Mouse (Mus musculus) erythroblast, adult 5-6 weeks (primary cell): ENCODE data around the gene Tkfc. TPM values are rescaled to one million over a fixed set of nuclear protein-coding genes. Genes with fewer than 3 reads are reported as not detected.
A peak's percentile ranks its signal among the peaks of the same experiment; 100 is the strongest.

Experiments used
- ATAC-seq: replicated peaks from 2 replicates; pipeline ENCODE4 v1.8.0; 2016; ENCODE audit warnings: moderate number of reproducible peaks, mild to moderate bottlenecking, moderate TSS enrichment, inconsistent platforms; ENCODE audit not compliant: poor library complexity, low FRiP score, severe bottlenecking
- total RNA-seq, 2 experiments: library from RNA; stranded (forward) in 1 of 2; stranded (reverse) in 1 of 2; fragments of 150-400 nt in 1 of 2; fragments of 200-764, 138-1000 nt in 1 of 2; gene quantifications; 2 replicates each; pipeline versions ENCODE4 v1.2.3 to v1.2.4; 2015 to 2017; ENCODE audit warnings: low replicate concordance in 2 of 2

The Tkfc gene
- total RNA-seq (2015; ENCODE audit: low replicate concordance) (1.5 and 2.1 TPM in 2 replicates), total RNA-seq (2017; ENCODE audit: low replicate concordance) (1.1 TPM in 2 replicates)

DNA sequence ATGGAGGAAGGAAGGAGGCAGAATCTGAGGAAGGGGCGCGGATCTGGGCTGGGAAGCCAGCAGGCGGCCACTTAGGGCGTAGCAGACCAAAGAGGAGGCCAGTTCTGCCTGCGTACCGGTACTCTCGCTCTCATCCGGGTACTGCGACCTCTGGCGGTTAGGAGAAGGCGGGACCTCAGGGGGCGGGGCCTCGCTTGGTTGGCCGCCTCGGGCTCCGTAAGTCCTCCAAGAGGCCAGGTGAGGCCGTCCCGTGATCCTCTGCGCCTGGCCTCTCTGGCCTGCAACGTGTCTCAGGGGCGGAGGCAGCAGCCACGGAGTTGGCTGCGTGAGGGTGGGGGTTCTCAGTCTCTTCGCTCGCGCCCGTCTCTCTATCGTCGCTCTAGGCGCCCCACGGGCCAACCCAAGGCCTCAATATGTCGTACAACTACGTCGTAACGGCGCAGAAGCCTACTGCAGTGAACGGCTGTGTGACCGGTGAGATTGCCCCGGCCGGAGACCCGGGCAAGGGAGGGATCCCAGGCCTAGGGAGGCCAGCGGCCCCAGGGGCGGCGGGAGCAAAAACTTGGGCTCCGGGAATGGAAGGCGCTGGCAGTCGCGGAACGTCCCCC is at the start of gene Tkfc, which contains the start of gene Ddb1:
TSS of gene Tkfc (minus strand) at position 362 of the 608 bp plus-strand sequence.
TSS of gene Ddb1 (plus strand) at position 35 of the 608 bp plus-strand sequence.
- peak; percentile 93 for ATAC-seq

DNA sequence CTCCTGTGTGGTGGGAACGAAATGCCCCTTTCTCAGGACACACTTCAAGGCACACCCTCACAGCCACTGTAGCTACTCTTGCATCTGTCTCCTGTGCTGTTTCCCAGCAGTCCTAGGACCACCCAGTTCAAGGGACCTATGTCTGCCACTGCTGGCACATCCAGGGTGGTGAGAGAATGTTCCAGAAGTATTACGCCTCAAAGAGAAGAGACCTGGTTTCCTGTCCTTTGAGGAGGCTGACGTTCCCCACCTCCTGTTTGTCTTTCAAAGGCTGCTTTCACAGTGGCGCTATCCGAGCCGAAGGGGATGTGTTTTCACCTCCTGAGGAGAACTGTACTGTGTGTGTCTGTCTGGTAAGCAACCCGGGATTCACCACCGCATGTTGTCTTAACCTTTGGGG is 42.7 kb upstream of the Tkfc start:
- no peak for ATAC-seq

DNA sequence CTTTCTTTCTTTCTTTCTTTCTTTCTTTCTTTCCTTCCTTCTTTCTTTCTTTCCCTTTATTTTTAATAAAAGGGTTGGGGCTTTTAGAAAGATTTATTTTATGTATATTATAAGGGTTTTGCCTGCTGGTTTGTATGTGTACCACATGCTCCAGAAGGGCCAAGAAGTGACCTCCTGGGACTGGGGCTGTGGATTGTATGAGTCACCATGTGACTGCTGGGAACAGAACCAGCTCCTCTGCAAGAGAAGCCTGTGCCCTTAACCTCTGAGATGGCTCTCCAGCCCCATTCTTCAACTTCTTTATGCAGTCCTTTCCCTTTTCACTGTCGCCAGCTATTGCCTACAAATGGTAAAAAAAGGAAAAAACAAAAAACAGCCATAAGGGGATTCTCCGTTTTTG is 40.2 kb upstream of the Tkfc start:
- no peak for ATAC-seq

DNA sequence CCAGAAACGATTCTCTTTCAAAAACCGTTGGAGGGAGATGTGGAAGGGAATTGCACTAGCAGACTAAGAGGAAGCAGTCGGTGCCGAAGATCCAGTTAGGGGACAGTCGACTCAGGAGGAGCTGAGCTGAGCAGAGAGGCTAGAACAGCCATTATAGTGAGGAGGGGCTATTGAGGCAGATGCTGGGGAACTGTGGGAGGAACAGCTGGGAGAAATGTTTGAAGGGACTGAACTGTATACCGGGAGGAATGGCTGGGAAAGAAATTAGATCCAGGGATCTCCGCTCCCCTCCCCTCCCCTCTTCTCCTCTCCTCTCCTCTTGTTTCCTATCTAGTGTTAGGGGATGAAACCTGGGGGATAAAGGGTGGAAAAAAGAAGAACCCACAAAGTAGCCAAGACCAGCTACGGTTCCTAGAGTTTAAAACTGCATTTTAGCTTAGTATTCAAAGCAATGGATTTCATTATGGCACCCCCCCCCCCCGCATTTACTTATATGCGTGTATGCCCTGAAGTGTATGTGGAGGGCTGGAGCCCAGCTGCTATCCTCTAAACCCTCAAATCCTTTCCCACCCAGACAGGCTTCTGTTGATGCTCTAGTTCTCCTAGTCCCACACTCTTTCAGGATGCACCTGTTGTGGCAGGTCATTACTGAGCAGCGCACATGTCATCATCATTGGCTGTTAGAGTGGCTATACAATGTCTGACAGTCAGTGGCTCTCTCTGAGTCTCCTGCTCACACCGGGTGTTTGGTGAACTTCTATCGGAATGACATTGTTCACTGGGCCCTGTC is 35.3 kb upstream of the Tkfc start:
- no peak for ATAC-seq

DNA sequence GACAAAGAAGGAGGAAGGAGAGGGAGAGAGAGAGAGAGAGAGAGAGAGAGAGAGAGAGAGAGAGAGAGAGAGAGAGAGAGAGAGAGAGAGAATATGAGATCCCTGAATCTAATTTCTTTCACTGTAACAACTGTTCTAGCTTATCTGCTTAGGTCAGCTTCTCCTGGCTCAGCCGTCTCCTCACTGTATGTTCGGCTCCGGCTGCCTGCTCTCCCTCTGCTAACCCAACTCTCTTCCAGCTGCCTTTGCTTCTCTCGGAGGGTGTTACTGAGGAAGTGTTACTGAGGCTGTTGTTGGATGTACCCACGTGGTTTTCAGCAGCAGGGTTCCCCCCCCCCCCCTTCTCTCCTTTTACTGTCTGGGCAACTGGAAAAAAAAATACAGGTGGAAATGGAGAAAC is 34.6 kb upstream of the Tkfc start:
- ATAC-seq = peak; percentile 63

DNA sequence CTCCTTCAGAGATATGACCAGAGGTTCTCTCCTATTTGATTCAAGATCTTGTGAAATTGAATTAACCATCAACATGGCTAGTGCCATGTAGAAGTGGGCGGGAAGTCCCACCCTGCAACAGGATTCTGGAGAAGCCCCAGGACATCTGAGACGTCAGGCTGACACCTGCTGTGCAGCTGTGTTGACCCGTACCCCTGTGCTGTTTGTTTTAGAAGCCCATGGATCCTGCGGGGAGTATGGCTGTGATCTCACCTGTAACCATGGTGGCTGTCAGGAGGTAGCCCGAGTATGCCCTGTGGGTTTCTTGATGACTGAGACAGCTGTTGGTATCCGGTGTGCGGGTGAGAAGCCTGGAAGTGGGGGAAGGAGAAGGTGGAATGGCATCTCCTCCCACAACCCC is 32.4 kb upstream of the Tkfc start:
- ATAC-seq = no peak

DNA sequence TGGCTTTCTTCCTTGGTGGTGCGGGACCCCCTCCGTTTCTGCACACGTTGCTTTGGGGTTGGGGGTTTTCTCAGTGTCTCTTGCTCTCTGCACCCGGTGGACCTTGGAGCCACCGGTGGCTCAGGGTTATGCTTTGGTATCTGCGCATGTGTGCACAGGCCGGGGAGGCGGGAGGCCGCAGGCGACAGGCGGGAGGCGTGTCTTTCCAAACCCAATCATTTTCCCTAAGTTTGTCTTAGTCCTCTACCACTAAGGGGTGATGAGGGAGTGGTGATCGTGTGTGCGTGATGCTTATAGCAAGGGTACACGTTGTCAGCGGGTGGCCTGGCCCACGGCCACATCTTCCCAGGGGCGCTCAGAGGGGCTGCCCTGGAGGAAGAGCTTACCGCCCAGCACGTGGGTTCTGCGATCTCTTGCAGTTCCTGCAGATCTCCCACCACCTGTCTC is 29.4 kb upstream of the Tkfc start:
- peak; percentile 80 for ATAC-seq

DNA sequence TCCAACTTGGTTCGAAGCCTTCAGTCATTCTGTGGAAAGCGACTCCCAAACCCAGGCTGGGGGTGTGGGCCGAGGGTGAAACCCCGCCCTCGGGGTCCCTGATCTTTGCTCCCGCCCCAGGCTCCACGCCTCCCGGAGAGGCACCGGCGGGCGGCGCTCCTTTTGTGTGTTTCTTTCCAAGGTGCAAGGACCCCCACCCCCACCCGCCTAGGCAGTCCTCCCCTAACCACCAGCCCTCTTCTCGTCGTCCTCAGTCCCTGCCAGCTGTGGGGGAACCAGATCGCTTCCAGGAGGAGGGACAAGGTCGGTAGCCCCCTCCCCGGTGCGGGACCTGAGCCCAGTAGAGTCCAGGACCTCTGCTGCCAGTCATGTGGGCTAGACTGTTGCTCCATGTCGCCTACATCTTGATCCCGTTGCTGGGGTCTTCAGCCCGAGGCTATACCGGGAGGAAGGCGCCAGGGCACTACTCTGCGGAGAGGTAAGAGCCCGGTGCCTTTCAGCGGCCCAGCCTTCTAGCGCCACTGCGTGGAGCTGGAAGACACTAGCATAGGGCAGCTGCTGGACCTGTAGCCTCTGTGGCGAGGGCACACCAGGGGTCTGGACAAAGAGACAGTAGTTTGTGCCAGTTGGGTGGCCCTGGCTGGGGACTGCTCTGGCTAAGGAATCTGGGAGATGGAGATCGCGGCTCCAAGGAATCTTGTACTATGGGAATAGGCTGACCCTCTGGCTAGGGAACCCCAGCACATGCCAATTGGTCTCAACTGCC is 28.8 kb upstream of the Tkfc start, which contains the start of gene Vwce:
TSS of gene Vwce (plus strand) at position 108 of the 766 bp plus-strand sequence.
- ATAC-seq = peak; percentile 88

DNA sequence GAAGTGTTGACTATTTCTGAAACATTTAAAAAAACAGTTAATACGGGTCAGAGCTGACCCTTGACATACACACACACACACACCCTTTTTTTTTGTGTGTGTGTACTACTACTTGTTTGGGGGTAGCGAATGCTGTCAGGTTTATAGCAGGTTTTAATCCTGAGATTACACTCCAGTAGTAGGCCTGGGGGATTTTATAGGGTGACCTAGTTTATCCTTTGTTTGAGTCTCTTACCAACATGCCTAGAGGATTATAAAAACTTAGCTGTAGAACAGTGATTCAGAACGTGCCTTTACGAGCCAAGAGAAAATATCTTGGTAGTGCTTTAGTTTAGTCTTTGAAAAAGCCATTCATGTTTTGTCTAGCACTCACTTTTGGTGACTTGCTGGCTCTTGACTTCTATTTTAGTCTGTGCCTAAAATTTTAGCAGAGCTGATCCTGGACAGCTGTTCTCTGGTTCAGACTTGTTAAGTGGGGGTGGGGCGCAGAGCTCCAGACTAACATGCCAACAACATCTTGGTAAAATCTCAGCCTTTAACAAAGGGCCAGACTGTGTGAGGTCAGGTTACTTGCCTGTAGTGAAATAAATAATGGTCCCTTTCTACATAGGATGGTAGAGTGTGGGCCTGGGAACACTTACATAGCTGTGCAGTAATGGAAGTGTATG is 3.3 kb upstream of the Tkfc start:
- no peak for ATAC-seq

DNA sequence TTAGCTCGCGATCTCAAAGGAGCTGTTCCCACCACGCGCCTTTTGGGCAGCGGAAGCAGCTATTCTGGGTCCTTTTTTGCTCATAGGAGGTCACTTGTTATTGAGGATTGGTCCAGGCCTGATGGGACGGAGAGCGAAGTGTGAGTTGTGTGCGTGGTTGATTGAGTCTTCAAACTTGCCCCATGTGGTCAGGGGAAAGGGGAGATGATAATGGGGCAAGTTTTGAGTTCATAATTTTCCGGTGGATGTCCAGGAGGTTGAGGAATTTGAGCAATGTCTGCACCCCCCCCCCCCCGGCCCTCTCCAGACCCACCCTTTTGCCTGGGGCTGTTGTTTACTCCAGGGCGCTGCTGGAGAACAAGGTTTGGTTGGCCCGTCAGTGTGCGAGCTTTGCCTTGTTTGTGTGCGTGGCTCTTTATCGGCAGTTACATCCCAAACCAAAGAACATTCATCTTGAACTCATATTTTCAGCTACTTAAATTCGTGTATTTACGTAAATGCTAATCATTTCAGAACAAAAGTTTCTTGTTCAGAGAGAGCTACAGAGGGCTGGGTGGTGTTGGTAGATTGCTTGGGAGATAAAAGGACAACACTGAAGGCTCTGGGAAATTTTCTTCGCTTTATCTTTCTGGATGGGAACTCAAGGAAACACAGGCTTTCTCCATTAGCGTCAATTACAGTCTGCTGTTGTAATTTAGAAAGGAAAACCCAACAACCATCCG is 608 bp upstream of the Tkfc start:
- ATAC-seq = no peak

DNA sequence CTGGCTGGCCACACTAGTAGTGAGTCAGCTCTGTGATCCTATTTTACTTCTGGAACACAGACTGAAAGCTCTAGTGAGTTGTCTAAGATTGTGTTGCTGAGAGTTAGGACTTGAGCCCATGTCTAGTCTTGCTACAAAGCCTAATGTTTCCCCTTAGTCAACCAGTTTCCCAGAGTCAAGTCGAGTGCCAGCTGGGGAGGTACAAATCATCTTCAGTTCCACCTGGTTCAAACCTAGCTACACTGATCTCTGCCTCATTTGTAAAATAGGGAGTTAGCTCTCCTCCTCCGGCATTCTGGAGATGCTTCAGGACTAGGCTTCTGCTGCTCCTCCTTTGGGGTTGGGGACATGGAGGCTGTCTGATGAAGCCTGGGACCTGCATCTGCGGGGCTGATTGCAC is 920 bp downstream of the Tkfc start:
- ATAC-seq = no peak

DNA sequence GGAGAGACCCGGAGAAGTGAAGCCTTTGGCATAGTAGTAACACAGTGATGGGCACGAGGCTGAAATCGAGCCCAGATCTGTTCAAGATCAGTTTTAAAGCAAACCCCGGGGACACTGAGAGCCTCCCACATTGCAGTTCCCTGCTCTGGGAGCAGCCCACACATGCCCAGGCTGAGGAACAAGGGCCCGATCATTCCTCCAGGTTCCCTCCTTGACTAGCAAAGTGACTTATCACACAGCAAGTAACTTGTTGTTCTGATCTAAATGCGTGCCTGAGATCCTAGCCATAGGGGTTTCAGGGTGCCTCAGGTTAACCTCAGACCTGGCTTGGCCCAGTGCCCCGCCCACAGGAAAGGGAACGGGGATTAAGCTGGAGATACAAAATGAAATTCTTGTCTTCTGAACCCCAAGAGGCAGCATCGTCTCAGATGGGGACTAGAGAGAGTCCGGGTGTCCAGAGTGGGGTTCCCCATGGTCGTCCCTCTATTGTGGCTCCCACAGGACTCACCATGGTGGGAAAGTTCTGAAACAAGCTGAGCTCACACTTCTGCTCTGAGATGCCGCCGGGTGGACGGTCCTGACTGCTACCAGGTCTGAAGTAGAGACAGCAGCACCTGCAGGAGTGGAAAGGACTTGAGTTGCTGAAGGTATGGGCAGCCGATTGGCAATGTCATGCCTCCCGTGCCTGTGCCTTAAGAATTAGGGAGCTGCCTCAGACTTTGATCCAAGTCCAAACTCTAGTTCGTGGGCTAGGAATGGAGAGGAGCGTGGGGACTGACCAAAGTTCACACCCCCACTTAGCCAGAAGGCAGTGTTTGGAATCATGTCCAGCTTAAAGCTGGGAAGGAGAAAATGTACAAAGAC is 1.6 kb downstream of the Tkfc start:
- ATAC-seq = no peak

DNA sequence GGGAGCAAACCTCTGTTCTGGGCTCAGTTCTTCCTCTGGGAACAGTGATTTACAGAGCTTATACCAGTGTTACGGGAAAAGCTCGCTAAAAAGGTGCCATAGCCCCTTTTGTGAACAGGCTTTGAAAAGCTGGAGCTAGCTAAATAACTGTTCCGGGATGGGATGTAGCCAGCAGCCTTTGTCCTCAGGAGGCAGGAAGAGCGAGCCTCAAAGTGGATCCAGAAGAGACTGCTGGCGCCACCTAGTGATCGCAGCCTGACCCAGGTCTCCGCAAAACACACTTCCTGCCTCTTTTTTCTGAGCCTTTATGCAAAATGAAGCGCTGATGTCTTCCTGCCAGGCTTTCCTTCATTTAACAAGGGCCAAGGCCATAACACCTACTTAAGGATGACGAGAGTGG is 2.7 kb downstream of the Tkfc start:
- ATAC-seq = peak; percentile 53

DNA sequence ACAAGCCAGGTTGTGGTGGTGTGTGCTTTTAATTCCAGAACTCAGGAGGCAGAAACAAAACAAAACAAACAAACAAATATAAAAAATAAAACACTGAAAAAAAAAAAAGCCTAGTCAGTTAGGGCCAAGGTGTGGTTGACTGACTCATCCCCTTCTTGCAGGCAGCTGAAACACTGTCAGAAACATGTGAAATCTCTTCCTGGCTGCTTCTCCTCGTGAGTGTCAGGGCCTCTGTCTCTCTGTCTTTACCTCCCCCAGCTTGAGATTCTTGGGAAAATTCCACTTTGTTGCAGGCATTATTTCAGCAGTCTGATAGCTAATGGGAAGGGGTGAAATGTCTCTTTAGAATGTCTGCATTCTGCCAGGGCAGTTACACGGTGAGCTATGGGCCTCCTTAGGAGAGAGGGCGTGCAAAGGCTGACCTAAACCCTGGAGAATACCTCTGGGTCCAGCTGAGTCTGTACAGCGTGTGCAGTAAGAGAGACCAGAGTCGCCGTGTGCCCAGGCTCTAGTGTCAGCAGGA is 3.1 kb downstream of the Tkfc start:
- ATAC-seq = no peak

DNA sequence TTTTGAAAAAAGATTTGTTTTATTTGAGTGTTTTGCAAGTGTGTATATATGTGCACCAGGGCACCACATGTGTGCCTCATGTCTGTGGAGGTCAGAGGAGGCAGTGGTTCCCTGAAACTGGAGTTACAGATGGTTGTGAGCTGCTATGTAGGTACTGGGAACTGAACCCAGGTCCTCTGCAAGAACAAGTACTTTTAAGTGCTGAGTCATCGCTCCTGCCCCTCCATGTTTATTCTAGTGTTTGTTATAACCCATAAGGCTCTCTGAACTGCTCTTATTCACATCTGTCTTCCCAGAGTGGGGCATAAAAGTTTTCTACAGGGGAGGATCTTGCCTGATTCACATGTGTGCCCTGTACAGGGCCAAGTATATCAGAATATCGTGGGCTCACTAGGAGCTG is 5.8 kb downstream of the Tkfc start:
- ATAC-seq = no peak

DNA sequence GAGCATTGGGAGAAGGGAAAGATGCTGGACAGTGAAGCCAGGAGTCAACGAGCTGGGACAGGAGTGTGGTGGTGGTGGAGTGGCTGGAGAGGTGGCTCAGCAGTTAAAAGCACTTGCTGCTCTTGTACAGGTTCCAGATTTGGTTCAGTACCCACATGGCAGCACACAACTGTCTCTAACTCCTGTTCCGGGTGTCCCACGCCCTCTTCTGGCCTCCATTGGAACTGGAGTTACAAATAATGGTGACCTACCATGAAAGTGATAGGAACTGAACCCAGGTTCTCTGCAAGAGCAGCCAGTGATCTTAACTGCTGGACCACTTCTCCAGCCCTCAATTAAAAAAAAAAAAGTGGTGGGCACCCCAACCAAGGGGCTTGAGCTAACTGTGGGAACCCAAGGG is 7.3 kb downstream of the Tkfc start:
- no peak for ATAC-seq

DNA sequence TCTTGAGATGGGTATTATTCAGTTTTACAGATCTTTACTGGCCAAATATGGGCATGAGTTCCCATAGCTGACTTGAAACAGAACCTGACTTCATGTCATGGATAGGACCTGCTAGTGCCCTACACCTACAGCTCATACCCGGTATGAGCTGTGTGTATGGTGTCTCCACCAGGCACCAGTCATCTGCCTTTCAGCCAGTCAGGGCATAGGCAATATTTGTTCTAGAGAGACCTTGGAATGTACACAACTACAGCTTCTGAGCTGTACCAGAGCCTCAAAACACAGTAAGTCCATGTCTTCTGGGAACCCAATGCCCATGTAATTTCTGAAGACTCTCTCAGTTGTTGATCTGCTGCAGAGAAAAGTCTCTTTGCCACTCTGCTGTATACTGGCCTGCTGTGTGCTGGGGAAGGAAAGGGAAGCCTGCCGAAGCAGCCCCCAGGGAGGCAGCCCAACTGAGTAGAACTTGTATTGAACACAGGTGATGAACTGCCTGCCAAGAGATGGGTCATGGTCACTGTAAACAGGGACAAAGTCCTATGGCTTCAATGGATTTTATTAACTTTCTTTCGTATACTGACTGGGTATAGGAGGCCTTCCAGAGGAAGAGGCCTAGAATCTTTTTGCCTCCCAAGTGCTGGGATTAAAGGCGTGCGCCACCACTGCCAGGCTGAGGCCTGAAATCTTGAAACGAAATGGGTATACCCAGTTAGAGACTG is 13.6 kb downstream of the Tkfc start:
- ATAC-seq = no peak

DNA sequence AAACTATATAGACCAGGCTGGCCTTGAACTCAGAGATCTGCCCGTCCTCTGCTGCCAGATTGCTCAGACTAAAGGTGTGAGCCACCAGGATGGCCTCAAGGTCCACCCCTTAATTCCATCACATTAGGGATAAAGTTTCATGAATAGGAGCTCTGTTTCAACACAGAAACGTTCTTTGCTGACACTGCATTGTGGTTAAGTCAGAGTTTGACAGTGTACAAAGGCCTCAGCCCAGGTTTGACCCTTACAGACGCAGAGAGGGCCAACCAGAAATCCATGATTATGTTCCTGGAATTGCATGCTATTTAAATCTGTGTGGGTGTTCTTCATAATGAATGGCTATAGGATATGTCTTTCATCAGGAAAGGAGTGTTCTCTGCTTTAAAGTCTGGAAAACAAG is 15.2 kb downstream of the Tkfc start:
- ATAC-seq = no peak
